Mouse (Mus musculus) ovary, adult 18-20 months (tissue): ENCODE measurements around the gene Vtcn1.
A peak's percentile ranks its signal among the peaks of the same experiment; 100 is the strongest.
"Not testable (repeated sequence)": the region's sequence is repeated elsewhere in the genome, so short reads cannot be mapped to it uniquely, and the experiment has no call there.

Experiments
- DNase-seq: peaks from one replicate; pipeline ENCODE4 v3.0.0; 2022; ENCODE audit warnings: low spot score, mixed read lengths

Gene Vtcn1

GRCm38 (mm10) chr3:100825225-100825965 is at the start of gene Vtcn1:
Vtcn1 (plus strand) TSS chr3:100825459.
- no peak for DNase-seq

GRCm38 (mm10) chr3:100776967-100777366 is 48.3 kb upstream of the Vtcn1 start:
- DNase-seq: no peak

GRCm38 (mm10) chr3:100777568-100777967 is 47.7 kb upstream of the Vtcn1 start:
- DNase-seq: no peak

GRCm38 (mm10) chr3:100786076-100786475 is 39.2 kb upstream of the Vtcn1 start:
- DNase-seq: no peak

GRCm38 (mm10) chr3:100791670-100792069 is 33.6 kb upstream of the Vtcn1 start:
- no peak for DNase-seq

- no peak for DNase-seq
These were observed 31.9 kb upstream of the Vtcn1 start for GRCm38 (mm10) chr3:100793345-100793744.

GRCm38 (mm10) chr3:100796571-100796970 is 28.7 kb upstream of the Vtcn1 start:
- DNase-seq: peak; percentile 22

- DNase-seq: no peak
These were observed 27.8 kb upstream of the Vtcn1 start for GRCm38 (mm10) chr3:100797166-100798145.

- no peak for DNase-seq
These were observed 26.3 kb upstream of the Vtcn1 start for GRCm38 (mm10) chr3:100798872-100799422.

- no peak for DNase-seq
These were observed 20.3 kb upstream of the Vtcn1 start for GRCm38 (mm10) chr3:100804975-100805374.

- DNase-seq: no peak
These were observed 19.3 kb upstream of the Vtcn1 start for GRCm38 (mm10) chr3:100805925-100806324.

- DNase-seq: no peak
These were observed 14.8 kb upstream of the Vtcn1 start for GRCm38 (mm10) chr3:100810461-100810860.

GRCm38 (mm10) chr3:100811836-100812235 is 13.4 kb upstream of the Vtcn1 start:
- DNase-seq: no peak

GRCm38 (mm10) chr3:100815490-100815889 is 9.8 kb upstream of the Vtcn1 start:
- DNase-seq: not testable (repeated sequence)

GRCm38 (mm10) chr3:100818709-100819108 is 6.5 kb upstream of the Vtcn1 start:
- no peak for DNase-seq

- no peak for DNase-seq
These were observed 5.7 kb upstream of the Vtcn1 start for GRCm38 (mm10) chr3:100819571-100819970.

- DNase-seq: no peak
These were observed 4.4 kb upstream of the Vtcn1 start for GRCm38 (mm10) chr3:100820852-100821251.

GRCm38 (mm10) chr3:100821276-100821675 is 4.0 kb upstream of the Vtcn1 start:
- DNase-seq: no peak

- no peak for DNase-seq
These were observed 18.5 kb downstream of the Vtcn1 start for GRCm38 (mm10) chr3:100843784-100844183.

GRCm38 (mm10) chr3:100844366-100844765 is 19.1 kb downstream of the Vtcn1 start:
- no peak for DNase-seq

- DNase-seq: no peak
These were observed 23.1 kb downstream of the Vtcn1 start for GRCm38 (mm10) chr3:100848348-100848747.

- no peak for DNase-seq
These were observed 25.2 kb downstream of the Vtcn1 start for GRCm38 (mm10) chr3:100850468-100850867.
